Mouse (Mus musculus): ENCODE measurements at regions not wholly inside any gene's neighbourhood (a gene's known extent, or its start where the extent isn't known, plus 50 kb on each side); places are given as distances from the start of the nearest gene placed in this dataset.

- no peak for DNase-seq
Measured at GRCm38 (mm10) chr8:97477098-97477457, 1588.7 kb upstream of the Got2 start.

GRCm38 (mm10) chr8:97476430-97477097, 1588.2 kb upstream of the Got2 start:
- no peak for DNase-seq

GRCm38 (mm10) chr8:97473326-97473725, 1585.0 kb upstream of the Got2 start:
- no peak for DNase-seq

- DNase-seq: no peak
Measured at GRCm38 (mm10) chr8:97461478-97461877, 1573.1 kb upstream of the Got2 start.

GRCm38 (mm10) chr8:97447696-97448095, 1559.3 kb upstream of the Got2 start:
- DNase-seq: no peak

- no peak for DNase-seq
Measured at GRCm38 (mm10) chr8:97441483-97441882, 1553.1 kb upstream of the Got2 start.

- no peak for DNase-seq
Measured at GRCm38 (mm10) chr8:97433584-97433983, 1545.2 kb upstream of the Got2 start.

GRCm38 (mm10) chr8:97431467-97431866, 1543.1 kb upstream of the Got2 start:
- no peak for DNase-seq

GRCm38 (mm10) chr8:97422331-97422730, 1534.0 kb upstream of the Got2 start:
- DNase-seq: no peak

GRCm38 (mm10) chr8:97414742-97415141, 1526.4 kb upstream of the Got2 start:
- DNase-seq: no peak

GRCm38 (mm10) chr8:97403308-97403707, 1515.0 kb upstream of the Got2 start:
- no peak for DNase-seq

GRCm38 (mm10) chr8:97397327-97397719, 1509.0 kb upstream of the Got2 start:
- no peak for DNase-seq

- no peak for DNase-seq
Measured at GRCm38 (mm10) chr8:97396634-97397326, 1508.4 kb upstream of the Got2 start.

GRCm38 (mm10) chr8:97389651-97390050, 1501.3 kb upstream of the Got2 start:
- peak in 1 of 2 experiments; percentile 1 for DNase-seq

GRCm38 (mm10) chr8:97389149-97389548, 1500.8 kb upstream of the Got2 start:
- no peak for DNase-seq

GRCm38 (mm10) chr8:97374911-97375771, 1486.8 kb upstream of the Got2 start:
- DNase-seq: no peak

GRCm38 (mm10) chr8:97346630-97347029, 1458.3 kb upstream of the Got2 start:
- no peak for DNase-seq

- no peak for DNase-seq
Measured at GRCm38 (mm10) chr8:97315497-97315896, 1427.2 kb upstream of the Got2 start.

- no peak for DNase-seq
Measured at GRCm38 (mm10) chr8:97308304-97308703, 1420.0 kb upstream of the Got2 start.

- no peak for DNase-seq
Measured at GRCm38 (mm10) chr8:97270582-97270981, 1382.2 kb upstream of the Got2 start.

- DNase-seq: no peak
Measured at GRCm38 (mm10) chr8:97260964-97261363, 1372.6 kb upstream of the Got2 start.

GRCm38 (mm10) chr8:97254169-97254568, 1365.8 kb upstream of the Got2 start:
- no peak for DNase-seq

GRCm38 (mm10) chr8:97252232-97252631, 1363.9 kb upstream of the Got2 start:
- DNase-seq: no peak

GRCm38 (mm10) chr8:97251458-97251865, 1363.1 kb upstream of the Got2 start:
- no peak for DNase-seq

Data from lung, adult 18-20 months (tissue).